Mouse (Mus musculus): ENCODE results near the gene Ccdc149. TPM values are rescaled to one million over a fixed set of nuclear protein-coding genes. Genes with fewer than 3 reads are reported as not detected.

Gene Ccdc149
- polyA plus RNA-seq, 1 experiment from 2014 or later = 2.2 TPM

DNA sequence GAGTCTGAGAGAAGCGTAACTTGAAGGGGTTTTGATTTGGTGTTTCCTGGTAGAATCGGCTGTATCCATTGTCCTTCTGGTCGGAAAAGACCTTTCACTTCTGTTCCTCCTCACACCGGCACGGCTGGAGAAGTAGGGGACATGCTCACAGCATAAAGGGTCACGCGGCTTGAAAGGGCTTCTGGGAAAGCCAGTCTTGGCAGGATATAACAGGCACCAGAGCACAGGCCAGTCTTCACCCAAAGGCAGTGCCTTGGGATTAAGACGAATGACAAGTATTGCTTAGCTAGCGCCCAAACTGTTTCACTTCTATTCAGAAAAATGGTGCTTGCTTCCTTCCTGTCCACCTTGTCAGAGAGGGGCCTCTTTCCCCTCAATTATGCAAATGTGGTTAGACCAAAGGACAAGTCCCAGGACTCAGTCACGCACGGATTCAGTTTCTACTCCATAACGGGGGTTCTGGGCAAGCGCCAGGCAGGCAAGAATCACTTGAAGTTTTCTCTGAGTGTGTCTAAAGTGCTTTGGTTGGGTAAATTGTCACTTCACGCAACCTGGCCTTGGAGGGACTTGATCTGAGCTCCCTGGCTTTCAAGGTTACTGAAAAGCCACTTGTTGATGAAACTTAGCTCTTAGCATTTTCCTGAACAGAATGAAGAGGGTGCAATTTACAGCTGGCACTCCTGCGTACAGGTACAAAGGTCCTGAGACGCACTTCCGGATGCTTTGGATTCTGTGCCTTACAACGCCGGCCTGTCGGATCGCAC is 110.9 kb downstream of the Ccdc149 start:
- ATAC-seq (ENCODE audit: insufficient read depth, low FRiP score, low TSS enrichment) (no peak), DNase-seq (ENCODE audit: low spot score) (no peak)
- Histone ChIP-seq H3K4me1 (ENCODE audit: control insufficient read depth, insufficient read depth, low read length) (peaks cover 3% of the 10 kb centered on the region; the same call in 1 of the 2 replicates), H3K9ac (ENCODE audit: low read length) (no peak overlapping the region), H3K9me3 (ENCODE audit: control insufficient read depth, low read length) (no peaks in the 10 kb centered on the region), H3K4me3 (ENCODE audit: low read depth, low read length) (no peak overlapping the region), H3K27ac (ENCODE audit: low read depth, low read length) (no peak overlapping the region), H3K4me2 (ENCODE audit: low read depth) (no peak overlapping the region), H3K27me3 (ENCODE audit: control insufficient read depth, insufficient read depth, low read length) (no peaks in the 10 kb centered on the region), H3K36me3 (ENCODE audit: control insufficient read depth, insufficient read depth, low read length) (no peaks in the 10 kb centered on the region)
- WGBS = 77% methylated on average over 21 of the region's 21 CpGs

DNA sequence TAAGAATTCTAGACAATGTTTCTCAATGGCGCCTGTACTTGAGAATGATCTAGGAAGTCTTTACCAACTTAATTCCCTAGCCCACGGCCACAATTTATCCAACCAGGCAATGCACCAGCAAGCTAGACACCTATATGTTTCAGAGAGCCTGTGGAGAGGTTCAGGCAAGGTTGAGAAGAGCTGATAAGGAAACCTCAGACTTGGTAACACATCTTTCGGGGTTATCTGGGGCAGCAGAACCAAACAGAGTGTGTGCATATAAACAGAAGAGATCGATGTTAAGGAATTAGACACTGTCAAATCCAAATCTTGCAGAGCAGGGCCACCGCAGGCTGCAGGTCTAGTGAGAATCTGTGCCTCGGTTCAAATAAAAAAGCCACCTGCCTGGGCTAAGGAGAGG is 113.2 kb downstream of the Ccdc149 start:
- Histone ChIP-seq H3K36me3 (ENCODE audit: control insufficient read depth, insufficient read depth, low read length) (no peaks in the 10 kb centered on the region), H3K27ac (ENCODE audit: low read depth, low read length) (no peak overlapping the region), H3K9ac (ENCODE audit: low read length) (no peak overlapping the region), H3K4me2 (ENCODE audit: low read depth) (no peak overlapping the region), H3K27me3 (ENCODE audit: control insufficient read depth, insufficient read depth, low read length) (no peaks in the 10 kb centered on the region), H3K4me1 (ENCODE audit: control insufficient read depth, insufficient read depth, low read length) (no peaks in the 10 kb centered on the region; the same call in 1 of the 2 replicates), H3K4me3 (ENCODE audit: low read depth, low read length) (no peak overlapping the region), H3K9me3 (ENCODE audit: control insufficient read depth, low read length) (no peaks in the 10 kb centered on the region)
- DNase-seq (ENCODE audit: low spot score) = no peak
- no peak for ATAC-seq (ENCODE audit: insufficient read depth, low FRiP score, low TSS enrichment)
- WGBS = 87% methylated on average over 6 of the region's 6 CpGs

DNA sequence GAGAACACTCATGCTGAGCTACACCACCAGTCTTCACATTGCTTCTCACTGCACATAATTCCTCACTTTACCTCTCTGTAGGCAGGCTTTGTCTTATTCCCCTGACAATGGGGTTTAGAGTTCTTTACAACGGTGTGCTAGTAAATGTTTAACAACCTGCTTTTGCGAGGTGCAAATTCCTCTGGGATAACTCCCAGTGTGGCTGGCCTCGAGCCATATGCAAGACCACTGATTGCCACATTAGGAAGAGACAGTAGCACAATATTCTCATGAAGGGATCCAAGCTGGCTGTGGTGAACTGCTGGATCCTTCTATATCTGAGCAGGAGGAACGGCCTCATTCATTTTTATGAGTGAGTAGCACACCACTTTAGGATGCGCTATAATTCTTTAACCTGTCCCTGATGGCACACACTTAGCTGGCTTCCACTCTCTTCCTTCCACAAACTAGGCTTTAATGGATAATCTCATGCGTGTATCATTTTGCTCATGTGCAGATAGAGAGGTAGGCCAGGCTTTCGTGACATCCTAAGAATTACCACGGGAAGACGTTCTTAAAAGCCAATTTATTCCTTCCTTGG is 114.1 kb downstream of the Ccdc149 start:
- no peak overlapping the region for H3K4me3 ChIP-seq (ENCODE audit: low read depth, low read length)
- no peaks in the 10 kb centered on the region for H3K4me1 ChIP-seq (ENCODE audit: control insufficient read depth, insufficient read depth, low read length)
- ATAC-seq (ENCODE audit: insufficient read depth, low FRiP score, low TSS enrichment) = no peak
- no peak for DNase-seq (ENCODE audit: low spot score)
- no peak overlapping the region for H3K4me2 ChIP-seq (ENCODE audit: low read depth)
- H3K9me3 ChIP-seq (ENCODE audit: control insufficient read depth, low read length) = no peaks in the 10 kb centered on the region
- no peaks in the 10 kb centered on the region for H3K27me3 ChIP-seq (ENCODE audit: control insufficient read depth, insufficient read depth, low read length)
- H3K9ac ChIP-seq (ENCODE audit: low read length) = no peak overlapping the region
- no peaks in the 10 kb centered on the region for H3K36me3 ChIP-seq (ENCODE audit: control insufficient read depth, insufficient read depth, low read length)
- WGBS = 53% methylated on average over 9 of the region's 9 CpGs
- H3K27ac ChIP-seq (ENCODE audit: low read depth, low read length) = no peak overlapping the region

DNA sequence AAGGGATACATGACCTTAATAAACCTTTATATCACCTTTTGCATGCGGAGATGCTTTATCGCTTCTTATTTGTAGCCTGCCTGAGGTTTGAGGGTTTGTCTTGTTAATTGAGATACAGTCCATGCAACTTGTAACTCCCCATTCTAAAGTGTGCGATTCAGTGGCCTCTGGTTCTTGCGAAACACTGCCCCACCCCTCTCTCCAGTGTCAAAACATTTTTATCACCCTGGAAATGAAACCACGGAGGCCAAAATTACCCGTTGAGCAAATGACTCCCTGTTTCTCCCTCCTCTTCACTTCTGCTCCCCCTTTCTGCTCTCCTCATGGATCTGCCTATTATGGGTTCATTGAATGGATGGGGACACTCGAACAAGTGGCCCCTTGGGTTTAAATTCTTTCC is 115.7 kb downstream of the Ccdc149 start:
- H3K4me2 ChIP-seq (ENCODE audit: low read depth) = no peak overlapping the region
- no peaks in the 10 kb centered on the region for H3K36me3 ChIP-seq (ENCODE audit: control insufficient read depth, insufficient read depth, low read length)
- 90% methylated on average over 7 of the region's 7 CpGs for whole genome bisulfite sequencing
- no peak overlapping the region for H3K4me3 ChIP-seq (ENCODE audit: low read depth, low read length)
- no peaks in the 10 kb centered on the region for H3K4me1 ChIP-seq (ENCODE audit: control insufficient read depth, insufficient read depth, low read length)
- DNase-seq (ENCODE audit: low spot score) (no peak), ATAC-seq (ENCODE audit: insufficient read depth, low FRiP score, low TSS enrichment) (no peak)
- no peaks in the 10 kb centered on the region for H3K9me3 ChIP-seq (ENCODE audit: control insufficient read depth, low read length)
- no peak overlapping the region for H3K9ac ChIP-seq (ENCODE audit: low read length)
- no peaks in the 10 kb centered on the region for H3K27me3 ChIP-seq (ENCODE audit: control insufficient read depth, insufficient read depth, low read length)
- no peak overlapping the region for H3K27ac ChIP-seq (ENCODE audit: low read depth, low read length)

DNA sequence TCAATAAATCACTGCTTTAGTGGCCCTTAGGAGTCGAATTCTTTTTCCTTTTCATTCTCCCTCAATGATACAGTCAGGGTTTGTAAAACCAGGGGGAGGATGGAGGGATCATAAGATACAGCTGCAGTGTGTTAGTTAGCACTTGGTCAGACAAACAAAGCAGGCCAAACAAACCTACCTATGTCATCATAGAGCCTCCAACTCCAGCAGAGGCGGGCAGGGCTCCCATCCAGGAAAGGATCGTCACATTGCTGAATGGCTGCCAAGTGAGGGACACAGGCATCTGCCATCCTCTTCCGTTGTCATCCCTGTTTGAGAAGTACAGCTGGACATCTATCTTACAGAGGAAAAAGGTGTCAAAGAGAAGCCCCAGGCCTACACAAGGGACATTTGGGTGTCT is 116.9 kb downstream of the Ccdc149 start:
- no peak for ATAC-seq (ENCODE audit: insufficient read depth, low FRiP score, low TSS enrichment)
- 71% methylated on average over 4 of the region's 4 CpGs for WGBS
- Histone ChIP-seq H3K4me1 (ENCODE audit: control insufficient read depth, insufficient read depth, low read length) (no peaks in the 10 kb centered on the region), H3K9me3 (ENCODE audit: control insufficient read depth, low read length) (no peaks in the 10 kb centered on the region), H3K4me2 (ENCODE audit: low read depth) (no peak overlapping the region), H3K4me3 (ENCODE audit: low read depth, low read length) (no peak overlapping the region), H3K9ac (ENCODE audit: low read length) (no peak overlapping the region), H3K27me3 (ENCODE audit: control insufficient read depth, insufficient read depth, low read length) (no peaks in the 10 kb centered on the region), H3K27ac (ENCODE audit: low read depth, low read length) (no peak overlapping the region), H3K36me3 (ENCODE audit: control insufficient read depth, insufficient read depth, low read length) (no peaks in the 10 kb centered on the region)
- no peak for DNase-seq (ENCODE audit: low spot score)

DNA sequence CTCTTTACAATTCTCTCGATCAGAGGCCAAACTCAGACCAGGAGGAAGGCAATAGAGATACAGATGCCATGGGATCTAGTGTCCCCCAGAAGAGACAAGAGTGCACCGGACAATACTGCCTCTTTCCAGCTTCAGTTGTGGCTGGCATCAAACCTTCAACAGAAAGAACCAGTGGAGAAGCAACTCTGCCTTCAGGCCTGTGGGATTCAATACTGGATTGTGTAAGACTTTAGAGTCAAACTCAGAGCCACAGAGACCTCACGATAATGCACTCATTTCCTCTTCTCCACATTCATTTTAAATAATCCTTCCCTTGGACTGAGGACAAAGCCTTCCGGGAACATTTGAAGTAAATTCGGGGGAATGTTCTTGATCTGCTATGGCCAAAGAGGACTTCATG is 118.6 kb downstream of the Ccdc149 start:
- ATAC-seq (ENCODE audit: insufficient read depth, low FRiP score, low TSS enrichment) = no peak
- 89% methylated on average over 5 of the region's 5 CpGs for WGBS
- Histone ChIP-seq H3K27ac (ENCODE audit: low read depth, low read length) (no peak overlapping the region), H3K4me3 (ENCODE audit: low read depth, low read length) (no peak overlapping the region), H3K36me3 (ENCODE audit: control insufficient read depth, insufficient read depth, low read length) (no peaks in the 10 kb centered on the region), H3K9ac (ENCODE audit: low read length) (no peak overlapping the region), H3K27me3 (ENCODE audit: control insufficient read depth, insufficient read depth, low read length) (no peaks in the 10 kb centered on the region), H3K4me1 (ENCODE audit: control insufficient read depth, insufficient read depth, low read length) (no peaks in the 10 kb centered on the region), H3K9me3 (ENCODE audit: control insufficient read depth, low read length) (no peaks in the 10 kb centered on the region), H3K4me2 (ENCODE audit: low read depth) (no peak overlapping the region)
- DNase-seq (ENCODE audit: low spot score) = no peak

DNA sequence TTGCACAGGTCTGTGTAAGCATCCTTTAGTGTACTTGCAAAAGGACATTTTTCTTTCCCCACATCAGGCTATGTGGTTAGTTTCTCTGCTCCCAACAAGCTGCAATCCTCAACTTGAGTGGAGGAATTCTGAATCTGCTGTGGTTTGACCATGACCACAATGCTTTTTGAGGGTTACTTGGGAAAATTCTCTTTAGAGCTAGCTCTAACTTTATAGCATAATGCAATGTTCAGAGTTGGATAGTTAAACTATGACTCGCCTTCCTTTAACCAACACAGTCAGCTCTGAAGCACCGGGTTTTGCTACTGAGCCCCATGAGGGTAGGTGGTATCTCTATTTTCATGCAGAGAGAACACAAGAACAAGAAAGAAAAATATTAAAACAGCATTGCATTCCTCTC is 119.8 kb downstream of the Ccdc149 start:
- no peaks in the 10 kb centered on the region for H3K4me1 ChIP-seq (ENCODE audit: control insufficient read depth, insufficient read depth, low read length)
- no peak overlapping the region for H3K4me3 ChIP-seq (ENCODE audit: low read depth, low read length)
- WGBS = 89% methylated on average over 2 of the region's 2 CpGs
- DNase-seq (ENCODE audit: low spot score) (no peak), ATAC-seq (ENCODE audit: insufficient read depth, low FRiP score, low TSS enrichment) (no peak)
- no peaks in the 10 kb centered on the region for H3K36me3 ChIP-seq (ENCODE audit: control insufficient read depth, insufficient read depth, low read length)
- no peaks in the 10 kb centered on the region for H3K27me3 ChIP-seq (ENCODE audit: control insufficient read depth, insufficient read depth, low read length)
- H3K27ac ChIP-seq (ENCODE audit: low read depth, low read length) = no peak overlapping the region
- H3K9me3 ChIP-seq (ENCODE audit: control insufficient read depth, low read length) = no peaks in the 10 kb centered on the region
- no peak overlapping the region for H3K9ac ChIP-seq (ENCODE audit: low read length)
- no peak overlapping the region for H3K4me2 ChIP-seq (ENCODE audit: low read depth)

DNA sequence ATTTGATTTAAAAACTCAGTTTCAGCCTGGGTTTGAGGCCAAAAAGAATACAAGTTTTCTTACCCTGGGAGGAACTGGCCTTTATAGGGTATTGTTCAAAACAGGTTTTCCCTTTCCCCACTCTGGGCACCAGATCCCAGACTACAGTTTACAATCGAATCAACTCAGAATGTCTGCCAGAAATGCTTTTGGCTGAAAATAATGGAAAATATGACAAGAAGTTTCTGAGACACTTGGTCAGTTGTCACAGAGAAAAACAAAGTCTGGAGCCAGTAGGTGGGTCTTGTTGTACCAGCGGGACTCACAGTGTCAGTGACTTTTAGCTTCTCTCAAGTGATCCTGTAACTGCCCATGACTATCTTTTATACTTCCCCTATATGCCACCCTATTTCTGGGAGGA is 120.9 kb downstream of the Ccdc149 start:
- no peaks in the 10 kb centered on the region for H3K4me1 ChIP-seq (ENCODE audit: control insufficient read depth, insufficient read depth, low read length)
- H3K9me3 ChIP-seq (ENCODE audit: control insufficient read depth, low read length) = no peaks in the 10 kb centered on the region
- H3K27me3 ChIP-seq (ENCODE audit: control insufficient read depth, insufficient read depth, low read length) = no peaks in the 10 kb centered on the region
- DNase-seq (ENCODE audit: low spot score) (no peak), ATAC-seq (ENCODE audit: insufficient read depth, low FRiP score, low TSS enrichment) (no peak)
- WGBS = 88% methylated on average over 2 of the region's 2 CpGs
- H3K36me3 ChIP-seq (ENCODE audit: control insufficient read depth, insufficient read depth, low read length) = no peaks in the 10 kb centered on the region
- no peak overlapping the region for H3K4me2 ChIP-seq (ENCODE audit: low read depth)
- no peak overlapping the region for H3K4me3 ChIP-seq (ENCODE audit: low read depth, low read length)
- no peak overlapping the region for H3K9ac ChIP-seq (ENCODE audit: low read length)
- H3K27ac ChIP-seq (ENCODE audit: low read depth, low read length) = no peak overlapping the region

DNA sequence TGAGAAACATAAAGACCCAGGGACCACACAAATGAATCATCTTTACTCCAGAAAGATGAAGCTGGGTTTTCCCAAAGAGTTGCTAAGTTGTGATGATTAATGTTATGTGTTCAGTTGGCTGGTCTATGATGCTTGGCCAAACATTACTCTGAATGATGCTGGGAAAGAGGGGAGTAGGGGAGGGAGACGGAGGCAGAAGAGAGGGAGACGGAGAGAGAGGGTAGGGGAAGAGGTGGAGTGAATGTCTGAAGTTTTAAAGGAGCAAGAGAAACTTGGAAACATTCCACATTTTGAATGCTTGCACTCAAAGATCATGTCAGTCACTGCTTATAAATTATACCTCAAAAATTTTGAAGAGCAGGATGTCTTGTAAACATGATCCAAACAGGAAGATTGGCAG is 124.4 kb downstream of the Ccdc149 start:
- no peak overlapping the region for H3K4me2 ChIP-seq (ENCODE audit: low read depth)
- 85% methylated on average over 2 of the region's 2 CpGs for WGBS
- no peak overlapping the region for H3K27ac ChIP-seq (ENCODE audit: low read depth, low read length)
- H3K9ac ChIP-seq (ENCODE audit: low read length) = no peak overlapping the region
- H3K9me3 ChIP-seq (ENCODE audit: control insufficient read depth, low read length) = no peaks in the 10 kb centered on the region
- no peak overlapping the region for H3K4me3 ChIP-seq (ENCODE audit: low read depth, low read length)
- no peaks in the 10 kb centered on the region for H3K27me3 ChIP-seq (ENCODE audit: control insufficient read depth, insufficient read depth, low read length)
- no peaks in the 10 kb centered on the region for H3K36me3 ChIP-seq (ENCODE audit: control insufficient read depth, insufficient read depth, low read length)
- H3K4me1 ChIP-seq (ENCODE audit: control insufficient read depth, insufficient read depth, low read length) = no peaks in the 10 kb centered on the region
- DNase-seq (ENCODE audit: low spot score) (no peak), ATAC-seq (ENCODE audit: insufficient read depth, low FRiP score, low TSS enrichment) (no peak)
